Mouse (Mus musculus): ENCODE measurements around the gene Gm7075.
"Not testable (repeated sequence)": the region's sequence is repeated elsewhere in the genome, so short reads cannot be mapped to it uniquely, and the experiment has no call there.

Gene Gm7075

DNA sequence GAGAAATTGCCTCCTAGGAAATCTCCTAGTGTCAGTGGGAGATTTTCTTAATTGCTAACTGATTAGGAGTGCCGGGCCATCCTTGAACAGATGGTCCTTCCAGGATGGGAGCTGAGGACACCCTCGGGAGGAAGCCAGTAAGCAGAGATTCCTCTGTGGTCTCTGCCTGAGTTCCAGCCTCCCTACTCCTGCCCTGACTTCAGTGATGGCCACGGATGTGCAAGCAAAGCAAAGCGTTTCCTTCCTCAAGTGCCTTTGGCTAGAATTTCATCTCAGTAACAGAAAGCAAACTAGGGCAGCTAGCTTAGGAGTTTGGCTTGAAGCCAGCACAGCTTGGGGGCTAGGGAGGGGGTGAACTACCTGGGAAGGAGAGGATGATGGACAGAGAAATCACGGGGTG is 4.5 kb downstream of the Gm7075 start:
- no peak for DNase-seq (ENCODE audit: low spot score in 2 of 2)

DNA sequence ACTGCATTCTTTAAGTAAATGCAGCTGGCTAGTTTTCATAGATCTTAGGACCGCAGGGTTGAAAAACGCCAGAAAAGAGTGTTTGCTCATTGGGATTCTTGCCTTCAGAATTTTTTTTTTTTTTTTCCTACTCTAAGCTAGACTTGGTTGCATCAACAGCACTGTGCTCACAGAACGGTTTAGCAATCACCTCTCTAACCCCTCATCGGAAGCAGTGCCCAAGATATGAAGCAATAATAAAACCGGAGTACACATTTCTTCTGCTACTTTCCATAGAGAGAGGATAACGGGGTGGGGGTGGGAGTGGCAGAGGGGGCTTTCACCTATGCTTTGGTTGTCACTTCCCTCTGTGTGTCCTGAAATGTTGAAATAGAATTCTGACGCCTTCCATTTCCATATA is 5.7 kb downstream of the Gm7075 start:
- DNase-seq (ENCODE audit: low spot score in 2 of 2) = no peak

DNA sequence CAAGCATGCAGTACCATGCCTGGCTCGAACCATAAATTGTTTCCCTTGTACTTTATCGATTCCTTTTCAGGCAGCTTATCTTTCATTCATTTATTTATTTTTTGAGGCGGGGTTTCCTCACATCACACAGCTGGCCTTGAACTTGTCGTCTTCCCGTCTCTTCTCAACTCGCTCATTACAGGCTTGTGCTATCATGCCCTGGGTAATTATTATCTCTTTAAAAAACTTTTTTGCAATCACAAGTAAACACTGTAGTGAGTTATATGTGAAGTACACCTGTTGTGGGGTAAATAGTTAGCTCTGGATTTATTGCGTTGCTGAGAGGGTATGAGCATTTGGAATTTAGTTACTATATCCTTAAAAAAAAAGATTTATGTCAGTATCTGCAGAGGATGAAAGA is 6.3 kb downstream of the Gm7075 start:
- no peak for DNase-seq (ENCODE audit: low spot score in 2 of 2)

DNA sequence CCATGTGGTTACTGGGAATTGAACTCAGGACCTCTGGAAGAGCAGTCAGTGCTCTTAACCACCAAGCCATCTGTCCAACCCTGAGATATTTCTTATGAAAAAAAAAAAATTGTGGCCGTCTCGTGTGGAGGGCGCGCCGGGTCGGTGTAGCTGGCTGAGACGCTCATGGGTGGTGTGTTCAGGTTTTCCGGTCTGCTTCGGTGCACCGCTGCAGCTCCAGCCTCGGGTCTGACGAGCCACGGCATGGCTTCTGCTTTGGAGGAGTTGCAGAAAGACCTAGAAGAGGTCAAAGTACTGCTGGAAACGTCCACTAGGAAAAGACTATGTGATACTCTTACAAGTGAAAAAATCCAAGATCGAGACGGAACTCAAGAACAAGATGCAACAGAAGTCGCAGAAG is 8.8 kb downstream of the Gm7075 start:
- no peak for DNase-seq (ENCODE audit: low spot score in 2 of 2)

DNA sequence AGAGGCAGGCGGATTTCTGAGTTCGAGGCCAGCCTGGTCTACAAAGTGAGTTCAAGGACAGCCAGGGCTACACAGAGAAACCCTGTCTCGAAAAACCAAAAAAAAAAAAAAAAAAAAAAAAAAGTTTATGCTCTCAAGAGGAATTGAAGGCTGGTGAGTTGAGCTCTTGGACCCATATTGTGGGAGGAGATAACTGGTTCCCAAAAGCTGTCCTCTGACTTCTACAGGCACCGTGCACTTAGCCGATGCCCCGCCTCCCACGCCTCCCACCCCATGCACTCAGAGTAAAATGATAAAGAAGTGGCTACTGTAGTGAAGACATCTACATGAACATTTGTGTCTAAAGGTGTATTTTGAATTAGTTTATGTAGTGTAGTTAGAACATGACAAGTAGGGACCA is 9.9 kb downstream of the Gm7075 start:
- DNase-seq (ENCODE audit: low spot score in 2 of 2) = not testable (repeated sequence)

DNA sequence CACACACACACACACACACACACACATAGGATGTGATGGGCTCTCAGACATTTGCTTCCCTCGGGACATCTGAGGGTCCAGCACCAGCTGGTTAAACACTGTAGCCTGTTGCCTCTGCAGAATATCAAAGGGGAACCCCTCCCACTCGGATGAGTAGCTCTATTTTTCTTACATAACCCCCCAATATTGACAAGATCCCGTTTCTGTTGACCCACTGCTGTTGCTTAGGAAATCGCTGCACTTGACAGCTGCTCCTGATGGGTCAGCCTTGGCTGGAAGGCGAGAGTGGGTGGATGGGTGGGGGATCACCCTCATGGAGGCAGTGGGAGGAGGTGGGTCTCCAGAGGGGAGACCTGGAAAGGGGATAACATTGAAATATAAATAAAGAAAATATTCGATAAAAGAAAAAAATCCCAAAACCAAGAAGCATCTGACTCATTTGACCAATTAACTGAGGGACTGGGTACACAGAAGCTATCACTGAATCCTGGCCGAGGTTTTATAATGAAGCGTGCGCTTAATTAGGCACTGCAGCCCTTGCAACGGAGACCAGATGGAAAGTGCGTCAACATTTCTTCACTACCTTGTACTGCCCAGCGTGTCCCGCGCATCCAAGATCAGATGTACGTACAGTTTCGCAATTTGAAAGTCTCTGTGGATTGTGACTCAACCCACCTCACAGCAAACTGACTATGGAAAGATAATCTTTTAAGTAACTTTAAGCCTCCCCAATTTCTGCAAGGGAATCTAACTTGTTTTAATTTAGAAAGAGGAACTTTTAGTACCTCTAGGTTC is 11.2 kb downstream of the Gm7075 start:
- DNase-seq (ENCODE audit: low spot score in 2 of 2) = no peak

DNA sequence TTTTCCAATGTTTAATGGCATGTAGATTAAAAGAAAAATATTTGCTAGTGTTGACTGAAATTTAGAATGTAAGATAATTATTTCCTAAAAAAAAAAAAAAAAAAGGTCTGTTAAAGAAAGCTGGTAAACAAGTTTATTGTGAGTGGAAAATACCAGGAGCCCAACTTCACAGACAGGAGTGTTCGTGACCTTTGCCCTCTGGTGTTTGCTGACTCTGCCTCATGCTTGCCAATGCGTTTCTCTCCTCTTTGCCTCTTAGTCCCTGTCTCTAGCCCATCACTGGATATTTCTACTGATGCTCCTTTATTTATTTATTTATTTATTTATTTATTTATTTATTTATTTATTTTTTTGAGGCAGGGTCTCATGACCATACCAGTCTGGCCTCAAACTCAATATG is 18.0 kb downstream of the Gm7075 start:
- DNase-seq (ENCODE audit: low spot score in 2 of 2) = no peak

DNA sequence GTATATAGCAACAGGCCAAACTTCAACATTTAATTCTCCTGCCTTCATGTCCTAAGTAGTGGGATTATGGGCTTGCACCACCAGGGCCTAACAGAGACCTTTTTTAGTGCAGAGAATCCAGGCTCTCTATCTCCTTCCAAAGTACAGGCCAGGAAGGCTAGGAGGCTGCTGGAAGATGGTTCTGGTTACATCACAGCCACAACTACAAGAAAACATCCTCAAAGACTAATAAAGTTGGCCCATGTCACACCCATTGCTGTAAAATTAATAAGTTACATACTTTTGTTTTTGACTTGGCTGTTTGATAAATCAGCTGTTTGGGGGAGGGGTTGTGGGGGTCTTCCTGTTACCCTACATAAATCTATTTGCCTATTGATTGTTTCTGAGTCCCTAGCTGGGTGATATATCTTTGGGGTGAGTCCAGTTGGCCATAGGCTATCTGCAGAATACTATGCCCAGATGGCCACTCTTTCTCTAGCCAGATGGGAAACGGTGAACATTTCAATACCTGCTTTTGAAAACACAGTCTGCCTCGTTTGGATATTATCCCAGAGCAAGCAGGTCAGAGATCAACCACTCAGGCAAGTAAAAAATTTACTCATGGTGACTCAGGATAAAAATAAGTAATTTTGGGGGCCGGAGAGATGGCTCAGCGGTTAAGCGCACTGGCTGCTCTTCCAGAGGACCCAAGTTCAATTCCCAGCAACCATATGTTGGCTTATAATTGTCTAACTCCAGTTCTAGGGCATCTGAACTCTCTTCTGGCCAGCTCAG is 18.7 kb downstream of the Gm7075 start:
- no peak for DNase-seq (ENCODE audit: low spot score in 2 of 2)

DNA sequence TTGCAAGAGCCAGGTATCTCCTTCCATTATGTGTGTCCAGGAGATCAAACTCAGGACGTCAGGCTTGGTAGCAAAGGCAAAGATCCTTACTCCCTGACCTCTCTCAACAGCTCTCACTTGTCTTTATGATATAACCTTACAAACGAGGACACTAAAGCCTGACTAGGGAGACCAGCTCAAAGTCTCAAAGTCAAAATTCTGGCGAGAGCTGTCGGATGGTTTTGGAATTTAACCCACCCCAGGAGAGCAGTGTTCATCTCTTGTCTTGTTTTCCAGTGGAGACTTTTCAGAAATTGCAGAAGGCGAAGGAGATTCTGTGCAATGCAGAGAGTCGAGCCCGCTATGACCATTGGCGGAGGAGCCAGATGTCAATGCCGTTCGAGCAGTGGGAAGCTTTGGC is 24.6 kb downstream of the Gm7075 start:
- DNase-seq (ENCODE audit: low spot score in 2 of 2) = no peak

DNA sequence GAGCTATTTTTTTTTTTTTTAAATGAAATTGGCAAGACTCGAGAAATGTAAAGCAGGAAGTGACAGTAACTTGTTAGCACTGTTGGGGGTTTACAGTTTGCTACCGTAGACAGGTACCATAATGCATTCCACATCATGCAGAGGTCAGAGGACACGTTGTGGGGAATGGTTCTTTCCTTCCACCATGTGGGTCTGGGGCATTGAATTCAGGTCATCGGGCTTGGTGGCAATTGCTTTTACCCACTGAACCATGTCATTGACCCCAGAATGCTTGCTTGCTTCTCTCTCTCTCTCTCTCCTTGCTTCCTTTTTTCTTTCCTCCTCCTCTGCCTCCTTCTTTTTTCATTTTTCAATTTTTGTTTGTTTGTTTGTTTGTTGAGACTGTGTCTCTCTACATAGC is 32.6 kb downstream of the Gm7075 start:
- no peak for DNase-seq (ENCODE audit: low spot score in 2 of 2)

DNA sequence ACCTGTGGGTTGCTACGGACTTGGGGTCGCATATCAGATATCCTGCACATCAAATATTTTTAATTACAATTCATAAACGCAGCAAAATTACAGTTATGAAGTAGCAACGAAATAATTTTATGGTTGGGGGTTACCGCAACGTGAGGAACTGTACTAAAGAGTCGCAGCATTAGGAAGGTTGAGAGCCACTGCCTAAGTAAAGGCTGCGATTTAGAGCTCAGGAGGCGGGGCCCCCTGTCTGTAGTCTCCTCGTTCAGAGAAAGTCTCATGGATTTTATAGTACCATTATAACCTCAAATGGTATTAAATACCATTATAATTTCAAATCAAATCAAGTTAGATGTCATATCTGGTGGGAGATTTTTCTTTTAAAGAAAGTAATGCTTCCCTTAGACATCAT is 34.6 kb downstream of the Gm7075 start:
- no peak for DNase-seq (ENCODE audit: low spot score in 2 of 2)

DNA sequence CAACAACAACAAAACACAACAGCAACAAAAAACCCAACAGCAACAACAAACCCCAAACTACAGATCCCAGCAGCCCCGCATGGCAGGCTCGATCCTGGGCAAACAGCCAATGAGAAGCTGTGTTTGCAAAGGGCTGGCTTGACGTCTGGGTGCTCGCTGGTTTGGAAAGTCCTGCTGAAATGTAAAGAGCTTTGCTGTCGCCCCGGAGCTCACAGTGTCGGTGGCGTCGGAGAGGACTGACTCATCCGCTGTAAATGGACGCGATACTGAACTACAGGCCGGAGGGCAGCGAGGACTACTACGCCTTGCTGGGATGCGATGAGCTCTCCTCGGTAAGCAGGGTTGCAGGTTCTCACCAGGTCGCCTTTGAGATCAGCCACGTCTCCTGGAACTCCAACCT is 35.1 kb downstream of the Gm7075 start:
- peak; percentile 66 to 90 for DNase-seq (ENCODE audit: low spot score in 2 of 2)

DNA sequence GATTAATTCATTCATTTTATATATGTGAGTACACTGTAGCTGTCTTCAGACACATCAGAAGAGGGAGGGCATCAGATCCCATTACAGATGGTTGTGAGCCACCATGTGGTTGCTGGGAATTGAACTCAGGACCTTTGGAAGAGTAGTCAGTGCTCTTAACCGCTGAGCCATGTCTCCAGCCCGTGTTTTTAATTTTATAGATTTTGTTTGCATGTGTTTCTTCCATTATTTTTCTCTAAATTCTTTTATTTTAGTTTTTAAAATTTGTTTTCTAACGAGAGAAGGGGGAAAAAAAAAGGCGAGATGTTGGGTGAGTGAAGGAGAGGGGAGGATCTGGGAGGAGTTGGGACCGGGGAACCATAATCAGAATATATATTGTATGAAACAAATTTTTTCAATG is 35.7 kb downstream of the Gm7075 start:
- not testable (repeated sequence) for DNase-seq (ENCODE audit: low spot score in 2 of 2)

DNA sequence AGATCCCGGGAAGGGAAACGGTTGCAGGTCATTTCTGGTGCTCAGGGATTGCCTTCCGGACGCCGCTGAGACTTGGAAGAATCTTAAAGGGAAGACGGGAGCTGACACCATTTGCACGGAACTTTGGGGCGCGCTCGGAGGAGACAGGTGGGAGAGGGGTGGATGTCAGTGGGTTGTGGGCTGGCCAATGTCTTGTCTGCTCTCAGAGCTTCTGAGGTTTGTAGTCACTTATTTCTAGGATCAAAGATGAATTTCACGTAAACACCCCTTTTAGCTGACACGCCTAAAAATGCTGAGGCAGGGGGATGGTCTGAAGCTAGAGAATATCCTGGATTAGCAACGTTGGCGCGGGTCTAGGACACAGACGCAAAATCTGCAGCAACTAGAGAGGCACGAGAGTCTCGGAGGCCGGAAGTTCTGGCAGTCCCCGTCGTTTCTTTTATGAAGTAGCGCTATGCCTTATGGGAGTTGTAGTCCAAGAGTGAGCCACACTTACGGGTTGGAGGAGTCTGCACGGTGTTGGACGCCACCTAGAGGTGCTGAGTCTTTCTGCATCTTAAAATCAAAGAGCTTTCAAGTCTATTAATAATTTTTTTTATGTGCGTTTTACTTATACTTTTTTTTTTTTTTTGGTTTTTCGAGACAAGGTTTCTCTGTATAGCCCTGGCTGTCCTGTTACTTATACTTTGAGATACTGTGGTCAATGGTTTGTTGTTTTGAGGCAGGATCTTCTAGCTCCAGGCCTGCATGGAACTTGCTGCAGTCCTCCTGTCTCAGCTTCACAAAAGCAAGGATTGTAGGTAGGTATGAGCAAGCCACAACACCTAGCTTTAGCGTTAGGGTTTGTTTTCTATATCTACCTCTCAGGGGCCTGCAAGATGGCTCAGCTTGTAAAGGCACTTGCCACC is 39.0 kb downstream of the Gm7075 start, which contains the start of gene Dnajc12:
TSS of gene Dnajc12 (plus strand) at position 72 of the 908 bp plus-strand sequence.
- peak; percentile 69 to 77 for DNase-seq (ENCODE audit: low spot score in 2 of 2)

DNA sequence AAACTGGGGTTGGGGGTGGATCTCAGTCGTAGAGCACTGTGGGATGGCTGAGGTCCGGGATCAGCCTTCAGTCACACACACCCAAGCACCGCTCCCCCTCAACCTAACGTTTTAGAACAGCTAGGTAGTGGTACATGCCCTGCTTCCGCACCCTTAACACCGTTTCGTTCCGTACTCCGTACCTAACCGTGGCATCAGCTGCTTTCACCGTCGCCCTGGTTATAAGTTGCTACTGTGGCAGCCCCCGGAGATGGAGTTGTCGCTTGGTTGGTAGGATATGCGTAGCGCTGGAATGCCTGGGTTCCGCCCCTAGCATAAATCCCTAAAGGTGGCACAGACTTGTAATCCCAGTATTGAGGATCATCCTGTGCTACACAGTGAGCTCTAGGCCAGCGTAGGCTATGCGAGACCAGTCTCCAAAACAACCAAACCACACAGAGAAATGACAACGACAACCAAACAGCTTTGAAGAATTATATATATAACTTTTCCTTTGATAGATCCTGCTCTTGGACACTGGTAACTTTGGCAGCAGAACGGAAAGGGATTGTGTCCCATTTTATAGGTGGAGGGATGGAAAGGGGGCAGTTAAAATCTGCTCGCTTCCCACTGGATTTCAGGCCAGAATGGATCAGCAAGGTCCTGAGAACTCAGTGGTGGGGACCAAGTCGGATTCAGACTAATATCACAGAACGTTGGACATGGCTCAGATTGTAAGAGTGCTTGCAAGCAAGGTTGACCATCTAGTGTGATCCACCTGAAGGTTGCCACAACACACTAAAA is 39.9 kb downstream of the Gm7075 start, which contains the start of gene Sirt1:
TSS of gene Sirt1 (minus strand) at position 207 of the 783 bp plus-strand sequence.
- DNase-seq (ENCODE audit: low spot score in 2 of 2) = no peak

DNA sequence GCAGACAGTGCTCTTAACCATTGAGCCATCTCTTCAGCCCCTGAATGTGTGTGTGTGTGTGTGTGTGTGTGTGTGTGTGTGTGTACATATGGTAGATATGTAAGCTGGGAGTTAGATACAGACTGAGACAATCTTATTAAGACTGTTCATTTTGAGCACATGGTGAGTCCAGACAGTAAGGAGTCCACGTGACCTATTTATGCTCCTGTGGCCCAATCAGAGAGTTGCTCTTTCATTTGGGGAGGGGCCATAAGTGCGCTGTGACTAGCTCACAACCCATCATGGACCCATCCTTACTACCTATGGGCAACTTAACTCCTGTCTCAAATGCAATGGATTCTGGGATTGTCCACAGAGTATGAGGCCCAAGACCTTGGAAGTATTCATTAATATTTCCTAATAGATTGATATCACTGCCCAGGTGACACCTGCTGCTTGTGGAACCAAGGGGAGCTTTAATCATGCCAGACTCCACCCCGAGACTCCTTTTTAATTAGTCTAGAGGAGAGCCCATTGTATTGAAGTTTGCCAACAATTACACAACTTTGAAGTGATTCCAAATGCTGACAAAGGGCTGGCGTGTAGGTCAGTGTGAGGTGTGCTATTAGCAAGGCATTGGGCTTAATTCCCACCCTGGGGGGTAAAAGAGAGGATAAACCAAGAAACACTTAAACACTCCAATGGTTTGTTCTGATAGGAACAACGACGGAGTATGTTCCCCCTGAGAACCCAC is 42.5 kb downstream of the Gm7075 start:
- DNase-seq (ENCODE audit: low spot score in 2 of 2) = no peak

DNA sequence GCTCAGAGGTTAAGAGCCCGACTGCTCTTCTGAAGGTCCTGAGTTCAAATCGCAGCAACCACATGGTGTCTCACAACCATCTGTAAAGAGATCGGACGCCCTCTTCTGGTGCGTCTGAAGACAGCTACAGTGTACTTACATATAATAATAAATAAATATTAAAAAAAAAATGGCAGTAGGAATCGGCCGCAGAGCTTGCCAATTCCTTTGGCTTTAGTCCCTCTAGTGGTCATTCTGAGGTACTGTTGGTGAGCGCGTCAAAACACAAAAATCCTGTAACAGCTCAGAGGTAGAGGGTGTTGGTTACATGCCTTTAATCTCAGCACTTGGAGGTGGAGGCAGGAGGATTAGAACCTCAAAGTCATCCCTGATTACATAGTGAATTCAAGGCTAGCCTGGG is 44.1 kb downstream of the Gm7075 start:
- DNase-seq (ENCODE audit: low spot score in 2 of 2) = peak in 1 of 2 experiments; percentile 77

DNA sequence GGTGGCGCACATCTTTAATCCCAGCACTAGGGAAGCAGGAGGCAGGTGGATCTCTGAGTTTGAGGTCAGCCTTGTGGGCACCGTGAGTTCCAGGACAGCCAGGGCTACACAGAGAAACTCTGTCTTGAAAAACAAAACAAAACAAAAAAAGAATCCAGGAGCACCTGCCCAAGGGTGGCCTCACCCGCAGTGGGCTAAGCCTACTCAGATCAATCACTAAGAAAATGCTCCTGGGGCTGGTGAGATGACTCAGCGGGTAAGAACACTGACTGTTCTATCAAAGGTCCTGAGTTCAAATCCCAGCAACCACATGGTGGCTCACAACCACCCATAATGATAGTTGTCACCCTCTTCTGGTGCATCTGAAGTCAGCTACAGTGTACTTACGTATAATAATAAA is 45.3 kb downstream of the Gm7075 start:
- DNase-seq (ENCODE audit: low spot score in 2 of 2) = no peak
